Mouse (Mus musculus): ENCODE measurements around the gene Myo5a.

The Myo5a gene

GRCm38 (mm10) chr9:75201506-75201905, 130.7 kb downstream of the Myo5a start:
- DNase-seq (ENCODE audit: low spot score), result no peak

GRCm38 (mm10) chr9:75202036-75202435, 131.2 kb downstream of the Myo5a start:
- DNase-seq (ENCODE audit: low spot score), result no peak

- DNase-seq (ENCODE audit: low spot score), result no peak
Observed at GRCm38 (mm10) chr9:75209246-75209645, 138.4 kb downstream of the Myo5a start.

- DNase-seq (ENCODE audit: low spot score), result no peak
Observed at GRCm38 (mm10) chr9:75210269-75210668, 139.5 kb downstream of the Myo5a start.

GRCm38 (mm10) chr9:75214743-75215413, 144.1 kb downstream of the Myo5a start:
- DNase-seq (ENCODE audit: low spot score), result no peak

GRCm38 (mm10) chr9:75219942-75220341, 149.1 kb downstream of the Myo5a start:
- no peak for DNase-seq (ENCODE audit: low spot score)

GRCm38 (mm10) chr9:75221420-75222287, 150.8 kb downstream of the Myo5a start:
- DNase-seq (ENCODE audit: low spot score), result peak; percentile 56

- peak; percentile 51 for DNase-seq (ENCODE audit: low spot score)
Observed at GRCm38 (mm10) chr9:75231841-75232746, 161.3 kb downstream of the Myo5a start, which contains the start of gene Myo5c. TSS of gene Myo5c (plus strand) at chr9:75232020.

GRCm38 (mm10) chr9:75232860-75233259, 162.0 kb downstream of the Myo5a start:
- no peak for DNase-seq (ENCODE audit: low spot score)

- DNase-seq (ENCODE audit: low spot score), result no peak
Observed at GRCm38 (mm10) chr9:75234271-75234741, 163.5 kb downstream of the Myo5a start.

GRCm38 (mm10) chr9:75234983-75235627, 164.3 kb downstream of the Myo5a start:
- no peak for DNase-seq (ENCODE audit: low spot score)

GRCm38 (mm10) chr9:75235696-75236095, 164.9 kb downstream of the Myo5a start:
- no peak for DNase-seq (ENCODE audit: low spot score)

GRCm38 (mm10) chr9:75236416-75237308, 165.8 kb downstream of the Myo5a start:
- peak; percentile 39 for DNase-seq (ENCODE audit: low spot score)

GRCm38 (mm10) chr9:75238179-75238578, 167.4 kb downstream of the Myo5a start:
- DNase-seq (ENCODE audit: low spot score), result no peak

GRCm38 (mm10) chr9:75243052-75243451, 172.2 kb downstream of the Myo5a start:
- DNase-seq (ENCODE audit: low spot score), result no peak

- peak; percentile 51 for DNase-seq (ENCODE audit: low spot score)
Observed at GRCm38 (mm10) chr9:75243730-75244406, 173.1 kb downstream of the Myo5a start.

- no peak for DNase-seq (ENCODE audit: low spot score)
Observed at GRCm38 (mm10) chr9:75244527-75244926, 173.7 kb downstream of the Myo5a start.

- no peak for DNase-seq (ENCODE audit: low spot score)
Observed at GRCm38 (mm10) chr9:75246080-75246930, 175.5 kb downstream of the Myo5a start.

GRCm38 (mm10) chr9:75247870-75248269, 177.1 kb downstream of the Myo5a start:
- no peak for DNase-seq (ENCODE audit: low spot score)

Measured in embryo, embryonic 10 days (tissue).